Mouse (Mus musculus): ENCODE results near the gene Cpeb2.

Gene Cpeb2

GRCm38 (mm10) chr5:43232480-43233315 lies at the start of gene Cpeb2:
Gene Cpeb2 (plus strand): TSS chr5:43233170.
- peak; percentile 91 to 95 for DNase-seq

GRCm38 (mm10) chr5:43183556-43183955 lies 49.4 kb upstream of the Cpeb2 start:
- DNase-seq, result no peak

GRCm38 (mm10) chr5:43184834-43185233 lies 48.1 kb upstream of the Cpeb2 start:
- no peak for DNase-seq

- no peak for DNase-seq
Measured at GRCm38 (mm10) chr5:43185478-43185877, 47.5 kb upstream of the Cpeb2 start.

GRCm38 (mm10) chr5:43200686-43201085 lies 32.3 kb upstream of the Cpeb2 start:
- no peak for DNase-seq

- no peak for DNase-seq
Measured at GRCm38 (mm10) chr5:43206495-43207053, 26.4 kb upstream of the Cpeb2 start.

GRCm38 (mm10) chr5:43217468-43217867 lies 15.5 kb upstream of the Cpeb2 start:
- DNase-seq, result no peak

- no peak for DNase-seq
Measured at GRCm38 (mm10) chr5:43217987-43218846, 14.8 kb upstream of the Cpeb2 start.

GRCm38 (mm10) chr5:43218847-43219132 lies 14.2 kb upstream of the Cpeb2 start:
- no peak for DNase-seq

- DNase-seq, result no peak
Measured at GRCm38 (mm10) chr5:43223359-43223758, 9.6 kb upstream of the Cpeb2 start.

GRCm38 (mm10) chr5:43224245-43224644 lies 8.7 kb upstream of the Cpeb2 start:
- no peak for DNase-seq

GRCm38 (mm10) chr5:43226160-43226559 lies 6.8 kb upstream of the Cpeb2 start:
- no peak for DNase-seq

- DNase-seq, result no peak
Measured at GRCm38 (mm10) chr5:43227607-43228006, 5.4 kb upstream of the Cpeb2 start.

- DNase-seq, result no peak
Measured at GRCm38 (mm10) chr5:43231061-43231460, 1.9 kb upstream of the Cpeb2 start.

GRCm38 (mm10) chr5:43232149-43232479 lies 856 bp upstream of the Cpeb2 start:
- DNase-seq, result no peak

- DNase-seq, result peak; percentile 79 to 83
Measured at GRCm38 (mm10) chr5:43233316-43234181, 579 bp downstream of the Cpeb2 start.

- DNase-seq, result peak; percentile 49 to 57
Measured at GRCm38 (mm10) chr5:43234321-43235185, 1.6 kb downstream of the Cpeb2 start.

GRCm38 (mm10) chr5:43235186-43235785 lies 2.3 kb downstream of the Cpeb2 start:
- peak in 1 of 2 experiments; percentile 65 for DNase-seq

GRCm38 (mm10) chr5:43235997-43236396 lies 3.0 kb downstream of the Cpeb2 start:
- no peak for DNase-seq

GRCm38 (mm10) chr5:43236476-43236875 lies 3.5 kb downstream of the Cpeb2 start:
- DNase-seq, result no peak

- no peak for DNase-seq
Measured at GRCm38 (mm10) chr5:43237238-43237637, 4.3 kb downstream of the Cpeb2 start.

All from spleen, adult 18-20 months (tissue).